Mouse (Mus musculus): ENCODE results near the gene Dhx37. TPM values are rescaled to one million over a fixed set of nuclear protein-coding genes. Genes with fewer than 3 reads are reported as not detected.
"Not testable (repeated sequence)": the region's sequence is repeated elsewhere in the genome, so short reads cannot be mapped to it uniquely, and the experiment has no call there.

The Dhx37 gene
- polyA plus RNA-seq, 1 experiment from 2014 or later, result 17.0 TPM

DNA sequence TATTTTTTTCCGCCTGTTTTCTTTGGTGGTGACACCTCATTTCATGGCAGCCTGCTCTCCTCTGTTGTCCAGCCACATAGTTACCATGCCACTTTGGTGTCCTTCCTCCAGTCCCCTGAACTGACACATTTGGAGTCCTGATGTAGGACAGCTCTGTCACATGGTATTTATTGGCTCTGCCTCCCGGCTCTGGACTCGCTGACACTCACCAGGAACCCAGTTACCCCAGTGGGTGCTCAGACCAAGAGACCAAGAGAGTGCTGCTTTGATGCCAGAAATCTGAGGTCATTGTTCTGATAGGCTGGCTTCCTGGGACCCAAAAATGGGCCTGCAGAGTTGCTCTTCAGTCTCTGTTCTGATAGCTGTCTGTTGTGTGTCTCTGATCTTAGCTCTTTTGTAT is 14.1 kb upstream of the Dhx37 start:
- Histone ChIP-seq H3K4me2 (replicated peaks) (no peak overlapping the region), H3K9ac (no peak overlapping the region), H3K4me1 (peaks cover under 1% of the 10 kb centered on the region; the same call in 1 of the 2 replicates), H3K27me3 (no peaks in the 10 kb centered on the region), H3K36me3 (peaks cover 13% of the 10 kb centered on the region; the same call in 1 of the 2 replicates), H3K9me3 (no peaks in the 10 kb centered on the region), H3K4me3 (no peak overlapping the region), H3K27ac (no peak overlapping the region)
- 91% methylated on average over 3 of the region's 3 CpGs for WGBS
- ATAC-seq (ENCODE audit: insufficient number of reproducible peaks, insufficient read depth, low FRiP score, low TSS enrichment), result no peak

- ATAC-seq (ENCODE audit: insufficient number of reproducible peaks, insufficient read depth, low FRiP score, low TSS enrichment), result no peak
- Histone ChIP-seq H3K27ac (no peak overlapping the region), H3K4me1 (peaks cover 6% of the 10 kb centered on the region), H3K9me3 (no peaks in the 10 kb centered on the region), H3K4me3 (no peak overlapping the region), H3K9ac (no peak overlapping the region), H3K4me2 (replicated peaks) (no peak overlapping the region), H3K36me3 (0 out of 2 replicates have a peak, but pooled peaks cover 9% of the 10 kb centered on the region), H3K27me3 (no peaks in the 10 kb centered on the region)
- 82% methylated on average over 7 of the region's 7 CpGs for WGBS
Measured at GRCm38 (mm10) chr5:125446344-125446743, 12.4 kb upstream of the Dhx37 start.

DNA sequence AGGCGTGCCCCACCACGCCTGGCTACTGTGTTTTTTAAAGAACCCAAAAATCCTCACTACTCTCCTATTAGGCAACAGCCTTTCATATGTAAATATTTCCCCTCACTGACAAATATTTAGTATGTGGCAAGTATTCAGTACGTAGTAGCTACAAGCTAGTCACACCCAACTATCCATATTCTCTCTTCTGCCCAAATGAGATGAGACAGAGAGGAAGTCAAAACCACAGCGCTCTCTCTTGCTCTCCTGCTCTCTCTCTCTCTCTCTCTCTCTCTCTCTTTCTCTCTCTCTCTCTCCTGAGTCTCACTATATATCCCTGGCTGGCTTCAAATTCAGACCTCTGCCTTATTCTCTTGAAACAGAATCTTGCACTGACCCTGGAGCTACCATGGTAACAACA is 10.6 kb upstream of the Dhx37 start:
- Histone ChIP-seq H3K4me2 (replicated peaks) (no peak overlapping the region), H3K27ac (no peak overlapping the region), H3K9me3 (no peaks in the 10 kb centered on the region), H3K4me3 (no peak overlapping the region), H3K9ac (no peak overlapping the region), H3K36me3 (0 out of 2 replicates have a peak, but pooled peaks cover 9% of the 10 kb centered on the region), H3K4me1 (peaks cover 8% of the 10 kb centered on the region), H3K27me3 (no peaks in the 10 kb centered on the region)
- no peak for ATAC-seq (ENCODE audit: insufficient number of reproducible peaks, insufficient read depth, low FRiP score, low TSS enrichment)
- WGBS, result 93% methylated on average over 4 of the region's 4 CpGs

DNA sequence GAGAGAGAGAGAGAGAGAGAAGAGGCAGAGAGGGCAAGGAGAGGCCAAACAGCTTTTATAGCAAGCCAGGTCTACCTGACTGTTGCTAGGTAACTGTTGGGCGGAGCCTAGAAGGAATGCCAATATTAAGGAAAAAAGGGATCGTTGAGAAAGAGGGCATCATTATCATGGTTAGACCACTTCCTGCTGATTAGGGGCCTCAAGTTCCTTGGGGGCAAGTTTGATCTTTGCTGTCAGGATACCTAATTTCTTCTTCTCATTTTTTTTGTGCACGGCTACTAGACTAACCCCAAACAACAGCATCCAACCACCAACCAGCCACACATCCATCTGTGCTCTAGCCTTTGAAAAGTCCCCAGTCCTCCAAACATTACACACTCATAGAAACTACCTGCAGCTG is 10.0 kb upstream of the Dhx37 start:
- no peak overlapping the region for H3K9ac ChIP-seq
- ATAC-seq (ENCODE audit: insufficient number of reproducible peaks, insufficient read depth, low FRiP score, low TSS enrichment), result no peak
- H3K27ac ChIP-seq, result no peak overlapping the region
- WGBS, result 82% methylated on average over 3 of the region's 3 CpGs
- H3K27me3 ChIP-seq, result no peaks in the 10 kb centered on the region
- 0 out of 2 replicates have a peak, but pooled peaks cover 9% of the 10 kb centered on the region for H3K36me3 ChIP-seq
- peaks cover 8% of the 10 kb centered on the region for H3K4me1 ChIP-seq
- no peaks in the 10 kb centered on the region for H3K9me3 ChIP-seq
- 0 out of 2 replicates have a peak overlapping the region, but pooled peaks have one; percentile 5 for H3K4me2 ChIP-seq (replicated peaks)
- no peak overlapping the region for H3K4me3 ChIP-seq

DNA sequence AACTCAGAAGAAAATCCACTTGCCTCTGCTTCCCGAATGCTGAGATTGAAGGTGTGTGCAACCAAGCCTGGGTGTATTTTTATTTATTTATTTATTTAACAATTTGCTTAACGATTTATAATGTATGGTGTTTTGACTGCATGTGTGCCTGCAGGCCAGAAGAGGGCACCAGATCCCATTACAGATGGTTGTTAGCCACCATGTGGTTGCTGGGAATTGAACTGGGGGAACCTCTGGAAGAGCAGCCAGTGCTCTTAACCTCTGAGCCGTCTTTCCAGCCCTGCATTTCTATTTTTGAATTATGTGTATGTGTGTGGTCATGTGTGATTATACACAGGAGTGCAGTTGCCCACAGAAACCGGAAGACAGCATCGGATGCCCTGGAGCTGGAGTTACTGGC is 9.4 kb upstream of the Dhx37 start:
- H3K4me1 ChIP-seq, result peaks cover 8% of the 10 kb centered on the region
- no peak for ATAC-seq (ENCODE audit: insufficient number of reproducible peaks, insufficient read depth, low FRiP score, low TSS enrichment)
- 86% methylated on average over 5 of the region's 5 CpGs for WGBS
- no peak overlapping the region for H3K4me2 ChIP-seq (replicated peaks)
- H3K4me3 ChIP-seq, result no peak overlapping the region
- H3K9me3 ChIP-seq, result no peaks in the 10 kb centered on the region
- 0 out of 2 replicates have a peak, but pooled peaks cover 9% of the 10 kb centered on the region for H3K36me3 ChIP-seq
- H3K27ac ChIP-seq, result no peak overlapping the region
- H3K27me3 ChIP-seq, result no peaks in the 10 kb centered on the region
- H3K9ac ChIP-seq, result no peak overlapping the region

- Histone ChIP-seq H3K36me3 (0 out of 2 replicates have a peak, but pooled peaks cover 9% of the 10 kb centered on the region), H3K9me3 (no peaks in the 10 kb centered on the region), H3K27me3 (no peaks in the 10 kb centered on the region), H3K9ac (peak overlapping the region; percentile 87), H3K27ac (peak overlapping the region; percentile 69; the same call in 1 of the 2 replicates), H3K4me2 (replicated peaks) (peak overlapping the region; percentile 58), H3K4me3 (peak overlapping the region; percentile 78), H3K4me1 (peaks cover 8% of the 10 kb centered on the region)
- WGBS, result 19% methylated on average over 27 of the region's 27 CpGs
- 0 out of 2 replicates have a peak, but pooled peaks have one; percentile 5 for ATAC-seq (ENCODE audit: insufficient number of reproducible peaks, insufficient read depth, low FRiP score, low TSS enrichment)
Measured at GRCm38 (mm10) chr5:125442136-125442995, 8.4 kb upstream of the Dhx37 start.

GRCm38 (mm10) chr5:125441234-125442114 is 7.6 kb upstream of the Dhx37 start, which contains the start of gene Bri3bp:
Gene Bri3bp (plus strand): TSS chr5:125441568.
- peak; percentile 92 for ATAC-seq (ENCODE audit: insufficient number of reproducible peaks, insufficient read depth, low FRiP score, low TSS enrichment)
- Histone ChIP-seq H3K27me3 (no peaks in the 10 kb centered on the region), H3K36me3 (0 out of 2 replicates have a peak, but pooled peaks cover 9% of the 10 kb centered on the region), H3K27ac (peak within 1 kb of the TSS; percentile 69), H3K9ac (peak within 1 kb of the TSS; percentile 87), H3K4me3 (peak within 1 kb of the TSS; percentile 78), H3K4me1 (peaks cover 8% of the 10 kb centered on the region), H3K9me3 (no peaks in the 10 kb centered on the region), H3K4me2 (replicated peaks) (peak within 1 kb of the TSS; percentile 58)
- 1% methylated on average over 91 of the region's 97 CpGs for WGBS

DNA sequence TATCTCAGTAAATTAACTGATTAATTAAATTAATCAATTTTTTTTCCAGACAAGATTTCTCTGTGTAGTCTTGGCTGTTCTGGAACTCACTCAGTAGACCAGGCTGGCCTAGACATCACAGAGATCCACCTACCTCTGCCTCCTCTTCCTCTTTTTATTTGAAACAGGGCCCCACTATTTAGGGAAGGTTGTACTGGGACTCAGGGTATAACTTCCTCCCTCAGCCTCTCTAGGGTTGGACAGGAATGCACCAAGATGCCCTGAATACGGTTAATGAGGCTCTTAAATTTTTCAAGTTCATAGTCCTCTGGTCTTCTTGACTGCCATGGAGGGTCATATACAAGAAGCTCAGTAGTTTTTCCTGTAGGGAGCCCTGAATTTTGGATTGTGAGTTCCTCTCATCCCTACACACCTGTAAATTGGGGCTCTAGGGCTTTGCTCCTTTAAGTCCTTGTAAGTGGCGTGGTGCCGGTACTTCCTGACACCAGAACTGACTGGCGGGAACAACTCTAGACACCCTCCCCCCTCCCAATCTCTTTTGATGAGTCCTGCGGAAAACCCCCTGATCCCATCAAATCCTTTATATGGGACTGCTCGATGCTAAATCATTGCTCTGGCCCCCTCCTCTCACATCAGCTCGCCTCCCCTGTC is 6.8 kb upstream of the Dhx37 start:
- no peak for ATAC-seq (ENCODE audit: insufficient number of reproducible peaks, insufficient read depth, low FRiP score, low TSS enrichment)
- no peaks in the 10 kb centered on the region for H3K27me3 ChIP-seq
- 0 out of 2 replicates have a peak, but pooled peaks cover 9% of the 10 kb centered on the region for H3K36me3 ChIP-seq
- WGBS, result 4% methylated on average over 7 of the region's 7 CpGs
- peak overlapping the region; percentile 78 for H3K4me3 ChIP-seq
- H3K9ac ChIP-seq, result peak overlapping the region; percentile 87
- no peaks in the 10 kb centered on the region for H3K9me3 ChIP-seq
- no peak overlapping the region; the same call in 1 of the 2 replicates for H3K27ac ChIP-seq
- peaks cover 8% of the 10 kb centered on the region for H3K4me1 ChIP-seq
- peak overlapping the region; percentile 58 for H3K4me2 ChIP-seq (replicated peaks)

DNA sequence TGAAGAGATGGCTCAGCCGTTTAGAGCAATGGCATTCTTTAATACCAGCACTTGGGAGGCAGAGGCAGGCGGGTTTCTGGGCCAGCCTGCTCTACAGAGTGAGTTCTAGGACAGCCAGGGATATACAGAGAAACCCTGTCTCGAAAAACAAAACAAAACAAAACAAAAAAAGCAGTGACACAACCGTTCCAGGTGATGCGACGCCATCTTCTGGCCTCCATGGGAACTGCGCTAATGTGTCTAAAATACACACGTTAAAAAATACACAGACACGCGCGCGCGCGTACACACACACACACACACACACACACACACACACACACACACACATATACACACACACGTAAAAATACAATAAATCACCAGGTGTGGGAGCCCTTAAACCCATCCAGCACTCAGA is 426 bp upstream of the Dhx37 start:
- not testable (repeated sequence) for ATAC-seq (ENCODE audit: insufficient number of reproducible peaks, insufficient read depth, low FRiP score, low TSS enrichment); H3K27ac ChIP-seq; H3K9me3 ChIP-seq; H3K9ac ChIP-seq; H3K27me3 ChIP-seq
- Histone ChIP-seq H3K4me1 (peaks cover 11% of the 10 kb centered on the region), H3K36me3 (peaks cover 24% of the 10 kb centered on the region), H3K4me3 (peak overlapping the region; percentile 81), H3K4me2 (replicated peaks) (peak overlapping the region; percentile 93)
- WGBS, result 55% methylated on average over 15 of the region's 15 CpGs

DNA sequence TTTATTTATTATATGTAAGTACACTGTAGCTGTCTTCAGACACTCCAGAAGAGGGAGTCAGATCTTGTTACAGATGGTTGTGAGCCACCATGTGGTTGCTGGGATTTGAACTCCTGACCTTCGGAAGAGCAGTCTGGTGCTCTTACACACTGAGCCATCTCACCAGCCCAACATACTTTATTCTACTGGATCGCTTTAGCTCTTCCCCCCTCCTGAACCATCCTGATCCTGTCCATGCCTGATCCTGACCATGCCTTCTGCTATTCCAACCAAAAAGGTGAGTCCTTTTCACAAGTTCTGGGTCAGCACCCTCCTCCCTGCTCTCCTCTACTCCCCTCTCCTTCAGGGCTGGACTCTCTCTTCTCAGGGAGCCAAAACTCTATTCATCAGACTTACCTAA is 1.6 kb downstream of the Dhx37 start:
- Histone ChIP-seq H3K4me3 (0 out of 2 replicates have a peak overlapping the region, but pooled peaks have one; percentile 81), H3K36me3 (peaks cover 43% of the 10 kb centered on the region), H3K4me1 (peaks cover 11% of the 10 kb centered on the region)
- H3K27ac ChIP-seq; H3K4me2 ChIP-seq (replicated peaks); H3K9me3 ChIP-seq; ATAC-seq (ENCODE audit: insufficient number of reproducible peaks, insufficient read depth, low FRiP score, low TSS enrichment); H3K27me3 ChIP-seq; H3K9ac ChIP-seq: not testable (repeated sequence)
- WGBS, result 93% methylated on average over 2 of the region's 2 CpGs

- H3K4me2 ChIP-seq (replicated peaks), result no peak overlapping the region
- no peak overlapping the region for H3K9ac ChIP-seq
- no peaks in the 10 kb centered on the region for H3K9me3 ChIP-seq
- H3K4me3 ChIP-seq, result no peak overlapping the region
- H3K27me3 ChIP-seq, result no peaks in the 10 kb centered on the region
- ATAC-seq (ENCODE audit: insufficient number of reproducible peaks, insufficient read depth, low FRiP score, low TSS enrichment), result no peak
- peaks cover 99% of the 10 kb centered on the region for H3K36me3 ChIP-seq
- H3K4me1 ChIP-seq, result no peaks in the 10 kb centered on the region
- WGBS, result 91% methylated on average over 10 of the region's 10 CpGs
- no peak overlapping the region for H3K27ac ChIP-seq
Measured at GRCm38 (mm10) chr5:125426343-125426742, 7.6 kb downstream of the Dhx37 start.

All from embryonic facial prominence, embryonic 12.5 days (tissue).